Mouse (Mus musculus) olfactory bulb, adult 2 months (tissue): ENCODE data around the gene Jade1. TPM values are rescaled to one million over a fixed set of nuclear protein-coding genes. Genes with fewer than 3 reads are reported as not detected.

Experiments used
- H3K27ac ChIP-seq: fragments of 200-500 bp; 2 replicates; pipeline ENCODE4 v1.5.1; 2012; ENCODE audit warnings: low read depth, low read length; ENCODE audit not compliant: insufficient read depth
- H3K4me1 ChIP-seq: fragments of 200-500 bp; 2 replicates; pipeline ENCODE4 v1.6.1; 2012; ENCODE audit warnings: low read length; ENCODE audit not compliant: control insufficient read depth, insufficient read depth
- H3K4me3 ChIP-seq: fragments of 200-500 bp; 2 replicates; pipeline ENCODE4 v1.5.1; 2012; ENCODE audit warnings: mild to moderate bottlenecking, low read depth, low read length, moderate library complexity; ENCODE audit not compliant: insufficient read depth
- CTCF ChIP-seq: fragments of 200-500 bp; IDR thresholded peaks from 2 replicates; pipeline ENCODE4 v1.5.1; 2012; ENCODE audit warnings: low read depth, mild to moderate bottlenecking, low read length, moderate library complexity; ENCODE audit not compliant: insufficient read depth
- POLR2A ChIP-seq: fragments of 200-500 bp; IDR thresholded peaks from 2 replicates; pipeline ENCODE4 v1.6.1; 2012; ENCODE audit warnings: mild to moderate bottlenecking, low read depth, low read length, moderate library complexity; ENCODE audit not compliant: insufficient read depth
- WGBS: fragments of 180-500 bp; shearing (Covaris S2); methylation state at CpG from one replicate; pipeline ENCODE4 v1.1.7; 2018; 5-methylcytosine and 5-hydroxymethylcytosine counted together
- polyA plus RNA-seq: library from polyadenylated mRNA; stranded (reverse); fragments of >200 nt; gene quantifications from 2 replicates; pipeline ENCODE4 v1.2.4, GENCODE M21; 2012; ENCODE audit warnings: low replicate concordance; ENCODE audit not compliant: missing spikeins, insufficient read depth, insufficient read length

Gene Jade1
- polyA plus RNA-seq, 1 experiment = not detected

DNA sequence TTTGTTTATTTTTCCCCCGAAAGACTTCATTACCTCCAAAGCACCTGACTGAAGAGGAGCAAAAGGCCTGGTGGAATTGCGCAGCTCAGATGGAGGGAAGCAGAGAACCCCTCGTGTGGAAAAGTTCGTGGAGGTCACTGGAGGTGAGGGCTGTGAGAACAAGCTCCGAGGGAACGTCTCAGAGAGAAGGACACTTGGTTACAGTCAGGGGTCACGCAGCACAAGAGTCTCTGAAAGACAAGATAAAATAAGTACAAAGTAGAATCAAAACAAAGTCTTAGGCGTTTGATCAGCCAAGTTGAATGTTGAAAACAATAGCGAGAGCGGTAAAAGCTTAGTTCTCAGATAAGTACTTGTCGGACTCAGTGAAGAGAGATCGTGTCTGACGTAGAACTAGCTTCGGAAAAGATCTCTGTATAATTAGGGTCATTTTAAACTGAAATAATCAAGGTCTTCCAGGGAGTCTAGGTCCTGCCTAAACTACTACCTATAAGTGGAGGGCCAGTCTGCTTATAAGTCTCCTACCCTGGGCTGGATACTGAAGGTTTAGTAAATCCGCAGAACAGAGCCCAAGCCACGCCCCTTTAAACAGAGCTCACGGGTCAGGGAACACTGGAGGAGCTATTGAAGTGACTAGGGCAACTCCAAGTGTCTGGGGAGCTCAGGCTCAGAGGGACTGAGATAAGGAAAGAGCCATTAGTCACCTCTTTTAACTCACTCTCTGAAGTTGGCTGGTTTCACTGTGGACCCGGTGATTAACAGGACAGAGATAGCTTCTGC, 33.1 kb upstream of the Jade1 start:
- TF ChIP-seq POLR2A (no peak), CTCF (no peak)
- H3K4me3 ChIP-seq = no peak overlapping the region
- WGBS = 51% methylated on average over 18 of the region's 18 CpGs
- H3K27ac ChIP-seq = no peak overlapping the region
- peaks cover 3% of the 10 kb centered on the region for H3K4me1 ChIP-seq

DNA sequence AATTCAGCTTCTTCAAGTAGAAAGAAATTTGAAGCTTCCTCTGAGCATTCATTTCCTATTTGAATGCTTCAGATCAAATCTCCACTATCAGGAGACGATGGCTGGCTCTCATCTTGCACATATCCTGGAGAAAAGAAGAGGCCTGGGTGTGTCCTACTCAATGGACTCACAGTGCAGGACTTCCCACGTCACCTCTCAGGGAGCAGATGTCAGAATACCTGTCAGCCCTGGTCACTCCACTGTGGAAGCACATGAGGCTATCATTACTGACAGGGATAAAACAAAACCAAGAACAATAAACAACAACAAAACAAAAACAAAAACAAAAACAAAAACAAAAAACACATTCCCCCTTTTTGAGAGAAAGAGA, 32.5 kb upstream of the Jade1 start:
- 85% methylated on average over 2 of the region's 2 CpGs for WGBS
- Histone ChIP-seq H3K27ac (no peak overlapping the region), H3K4me1 (peaks cover 3% of the 10 kb centered on the region), H3K4me3 (no peak overlapping the region)
- TF ChIP-seq CTCF (no peak), POLR2A (no peak)

GRCm38 (mm10) chr3:41523460-41523859, 32.1 kb upstream of the Jade1 start:
- no peak overlapping the region for H3K27ac ChIP-seq
- H3K4me1 ChIP-seq = peaks cover 3% of the 10 kb centered on the region
- no peak overlapping the region for H3K4me3 ChIP-seq
- 98% methylated on average over 4 of the region's 4 CpGs for whole genome bisulfite sequencing
- TF ChIP-seq POLR2A (no peak), CTCF (no peak)

DNA sequence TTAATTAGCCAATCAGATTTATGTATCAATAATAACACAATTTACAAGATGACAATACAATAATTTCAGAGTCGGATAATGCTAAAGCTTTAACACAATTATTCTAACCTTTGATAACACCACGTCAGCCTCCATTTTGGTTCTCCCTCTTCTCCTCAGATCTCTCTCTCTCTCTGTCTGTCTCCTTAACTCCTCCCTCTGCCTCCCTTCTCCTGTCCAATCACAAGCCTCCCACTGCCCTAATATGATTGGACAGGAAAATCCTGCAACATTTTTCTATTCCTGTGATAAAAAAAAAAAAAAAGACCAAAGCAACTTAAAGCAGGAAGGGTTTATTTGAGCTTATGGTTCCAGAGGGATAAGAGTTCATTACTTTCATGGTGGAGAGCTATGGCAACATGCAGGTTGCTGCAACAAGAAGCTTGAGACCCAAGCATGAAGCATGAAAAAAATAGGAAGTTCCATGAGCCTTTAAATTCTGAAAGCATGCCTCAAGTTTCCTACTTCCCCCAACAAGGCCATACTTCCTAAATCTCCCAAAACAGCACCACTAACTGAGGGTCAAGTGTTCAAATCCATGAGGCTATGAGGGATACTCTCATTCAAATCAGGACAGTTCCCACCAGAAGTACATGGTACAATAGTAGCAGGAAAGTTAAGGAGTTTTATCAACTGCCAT, 27.1 kb upstream of the Jade1 start:
- no peaks in the 10 kb centered on the region for H3K4me1 ChIP-seq
- no peak overlapping the region for H3K27ac ChIP-seq
- H3K4me3 ChIP-seq = no peak overlapping the region
- WGBS = 94% methylated on average over 2 of the region's 2 CpGs
- TF ChIP-seq CTCF (no peak), POLR2A (no peak)

- no peak for TF ChIP-seq CTCF
- TF ChIP-seq POLR2A = no peak
- H3K4me3 ChIP-seq = no peak overlapping the region
- no peak overlapping the region for H3K27ac ChIP-seq
- 81% methylated on average over 3 of the region's 3 CpGs for WGBS
- H3K4me1 ChIP-seq = no peaks in the 10 kb centered on the region
Measured at GRCm38 (mm10) chr3:41530156-41530555, 25.4 kb upstream of the Jade1 start.

DNA sequence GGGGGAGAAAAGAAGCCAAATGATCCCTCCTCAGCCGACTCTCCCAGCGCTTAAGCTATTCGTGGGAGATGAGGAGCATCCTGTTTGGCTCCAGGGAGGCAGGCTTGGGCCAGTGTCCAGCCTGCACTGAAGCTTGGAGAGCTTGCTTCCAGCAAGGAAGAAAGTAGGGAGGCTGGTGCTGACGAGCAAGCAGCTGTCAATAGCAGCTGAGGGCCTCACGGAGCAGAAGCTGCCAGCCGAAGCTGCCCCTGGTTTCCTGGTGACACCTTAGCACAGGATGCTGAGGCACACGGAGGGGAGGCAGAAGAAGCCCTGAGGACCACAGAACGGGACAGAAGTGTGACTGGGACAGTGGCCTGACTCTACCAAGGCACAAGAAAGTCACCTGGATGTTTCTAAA, 24.0 kb upstream of the Jade1 start:
- H3K4me3 ChIP-seq = no peak overlapping the region
- no peak overlapping the region for H3K27ac ChIP-seq
- WGBS = 45% methylated on average over 8 of the region's 8 CpGs
- TF ChIP-seq POLR2A (no peak), CTCF (no peak)
- no peaks in the 10 kb centered on the region for H3K4me1 ChIP-seq

DNA sequence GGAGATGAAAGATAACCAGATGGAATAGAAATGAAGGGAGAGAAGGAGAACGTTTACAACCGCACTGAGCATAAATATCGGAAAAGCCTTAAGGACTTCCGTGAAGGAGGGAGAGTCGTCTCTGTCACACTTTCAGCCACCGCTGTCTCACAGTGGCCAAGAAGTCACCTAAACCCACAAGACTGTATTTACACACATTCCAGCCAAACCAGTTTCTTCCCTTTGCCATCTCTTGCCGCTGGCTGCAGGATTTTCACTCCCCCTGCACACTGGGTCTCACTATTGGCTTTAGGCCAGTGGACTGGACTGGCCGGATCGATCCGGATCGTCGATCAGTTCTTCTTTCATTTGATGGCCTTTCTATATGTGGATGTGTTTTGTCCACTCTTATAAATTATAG, 23.4 kb upstream of the Jade1 start:
- no peak overlapping the region for H3K4me3 ChIP-seq
- TF ChIP-seq POLR2A (no peak), CTCF (no peak)
- H3K27ac ChIP-seq = no peak overlapping the region
- no peaks in the 10 kb centered on the region for H3K4me1 ChIP-seq
- 90% methylated on average over 12 of the region's 12 CpGs for WGBS

GRCm38 (mm10) chr3:41533660-41534059, 21.9 kb upstream of the Jade1 start:
- WGBS = 88% methylated on average over 7 of the region's 7 CpGs
- TF ChIP-seq CTCF (no peak), POLR2A (no peak)
- H3K4me3 ChIP-seq = no peak overlapping the region
- H3K4me1 ChIP-seq = no peaks in the 10 kb centered on the region
- no peak overlapping the region for H3K27ac ChIP-seq

DNA sequence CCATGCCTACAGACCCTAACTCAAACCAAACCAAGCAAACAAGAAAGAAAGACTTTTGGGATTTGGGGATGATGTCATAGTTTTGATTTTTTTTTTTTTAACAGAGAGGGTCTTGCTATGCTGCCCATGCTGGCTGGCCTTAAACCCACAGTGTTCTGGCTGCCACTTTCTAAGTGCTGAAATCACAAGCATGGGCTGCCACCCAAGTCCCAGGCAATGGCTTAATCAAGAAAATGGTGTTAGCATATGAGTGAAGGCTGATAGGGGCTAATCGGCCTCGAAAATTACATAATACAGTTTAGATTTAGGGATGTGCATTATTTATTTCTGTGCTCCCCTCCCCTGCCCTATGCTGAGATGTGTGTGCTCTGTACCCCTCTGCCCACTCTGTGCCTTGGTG, 17.6 kb upstream of the Jade1 start:
- 45% methylated on average over 2 of the region's 2 CpGs for WGBS
- Histone ChIP-seq H3K4me3 (no peak overlapping the region), H3K27ac (no peak overlapping the region), H3K4me1 (no peaks in the 10 kb centered on the region)
- TF ChIP-seq POLR2A (no peak), CTCF (no peak)
